ENCODE assay signal across 10 mouse cellular contexts in the genomic region with DNA sequence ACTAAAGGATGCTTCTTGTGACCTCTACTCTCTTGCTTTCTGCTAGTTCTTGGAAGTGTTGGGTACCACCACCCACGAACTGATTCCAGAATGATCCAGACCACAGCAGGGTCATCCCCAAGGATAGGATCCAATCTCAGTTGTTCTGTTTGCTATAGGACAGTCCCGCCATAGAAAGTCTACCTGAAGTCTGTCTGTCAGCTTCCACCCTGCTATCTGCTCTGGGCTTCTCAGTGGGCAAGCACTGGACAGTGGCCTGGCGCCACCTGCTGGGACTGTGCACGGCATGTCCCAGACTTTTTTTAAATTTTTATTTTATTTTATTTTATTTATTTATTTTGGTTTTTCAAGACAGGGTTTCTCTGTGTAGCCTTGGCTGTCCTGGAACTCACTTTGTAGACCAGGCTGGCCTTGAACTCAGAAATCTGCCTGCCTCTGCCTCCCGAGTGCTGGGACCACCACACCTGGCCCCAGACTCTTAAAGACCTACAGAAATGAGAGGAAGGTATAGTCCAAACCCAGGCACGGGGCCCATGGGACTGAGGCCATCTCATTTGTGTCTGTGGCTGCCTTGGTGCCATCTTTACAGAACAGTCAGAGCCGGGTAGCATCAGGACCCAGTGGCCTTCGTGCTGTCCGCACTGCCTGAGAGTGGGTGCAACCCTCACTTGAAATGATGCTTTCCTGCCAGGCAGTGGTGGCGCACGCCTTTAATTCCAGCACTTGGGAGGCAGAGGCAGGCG. TPM values are rescaled to one million over a fixed set of nuclear protein-coding genes. Genes with fewer than 3 reads are reported as not detected.
DNase-seq lines count a peak whose midpoint lies in the region; ATAC-seq and TF ChIP-seq lines count a peak whose summit lies in the region.
"Had no signal": no experiment of that assay in that cellular context is flagged by ENCODE, and none has a peak within 500 bp of the region (broad histone marks: within the 10 kb centered on the region; RNA-seq: fewer than 3 reads in every experiment).

No protein-coding gene starts in this region.

- H3K4me3 ChIP-seq in layer of hippocampus, adult 2 months, result no peak overlapping the region
- H3K4me3 ChIP-seq: midbrain, embryonic 12.5 days had no signal

- ATAC-seq in granulocyte monocyte progenitor cell, adult 5-6 weeks (replicated peaks; ENCODE audit: poor library complexity, severe bottlenecking), result no peak

- DNase-seq in gastrocnemius, adult 18-20 months (ENCODE audit: low spot score), result peak; percentile 52
- DNase-seq in gastrocnemius, adult 8-10 months (ENCODE audit: low spot score in 2 of 2), result no peak
- peak; percentile 78 for DNase-seq in urinary bladder, postnatal 14 days (ENCODE audit: low spot score)
- no peak for DNase-seq in urinary bladder, postnatal 10 days (ENCODE audit: low spot score)
- DNase-seq in embryo, embryonic 10.5 days (ENCODE audit: low spot score), result peak; percentile 70
- peak in 1 of 2 experiments; percentile 67 for DNase-seq in layer of hippocampus, adult 2 months (ENCODE audit: low spot score in 2 of 2)
- peak; percentile 41 to 49 for DNase-seq in natural killer cell, adult 2 months (ENCODE audit: low spot score in 2 of 2)

- peak; percentile 88 for TF ChIP-seq CTCF in layer of hippocampus, adult 2 months (conservative IDR thresholded peaks at IDR 0.05)

- no peak overlapping the region for H3K27ac ChIP-seq in layer of hippocampus, adult 2 months
- H3K27ac ChIP-seq: heart, embryonic 13.5 days; midbrain, embryonic 12.5 days had no signal

RNA-seq across cellular contexts. Expression of gene Nacc2, which starts 19.0 kb away (rescaled TPM):
- total RNA-seq in gastrocnemius, adult 18-20 months (2021), result 10 to 100 TPM; 23.4 to 24.5 TPM
- total RNA-seq in gastrocnemius, adult 8-10 months (2022), result 10 to 100 TPM; 20.9 to 25.5 (median 22.8) TPM
- 10 to 100 TPM; 59.8 to 61.4 TPM for total RNA-seq in layer of hippocampus, adult 2 months (2021)
- total RNA-seq in granulocyte monocyte progenitor cell, adult 5-6 weeks (2014; fragmentation: Nextera tagmentation), result 0.30 and 0.62 TPM in 2 replicates
- 0.57 and 0.65 TPM in 2 replicates for total RNA-seq in granulocyte monocyte progenitor cell, adult 5-6 weeks (2017)

Comparison
In these comparisons a context has a peak if more than half of its experiments do, and no peak if none do; other contexts are left out.
1. DNase-seq: peak in gastrocnemius, adult 18-20 months (single experiment), urinary bladder, postnatal 14 days (single experiment), embryo, embryonic 10.5 days (single experiment) and natural killer cell, adult 2 months (2 of 2); none in gastrocnemius, adult 8-10 months (0 of 2) and urinary bladder, postnatal 10 days (single experiment).
2. RNA of gene Nacc2, which starts 19.0 kb away (total RNA-seq): 59.8 to 61.4 TPM in layer of hippocampus, adult 2 months, 20.9 to 25.5 TPM in gastrocnemius, adult 8-10 months and 23.4 to 24.5 TPM in gastrocnemius, adult 18-20 months; 0.30 to 0.65 TPM in granulocyte monocyte progenitor cell, adult 5-6 weeks; every median in the first group is over 10 times any median in the second.